Mouse (Mus musculus) kidney, postnatal 14 days (tissue): ENCODE data around the gene Micu2.
A peak's percentile ranks its signal among the peaks of the same experiment; 100 is the strongest.

Experiments
- DNase-seq: peaks from one replicate; pipeline ENCODE4 v3.0.0; 2022; ENCODE audit warnings: mixed read lengths

The Micu2 gene

GRCm38 (mm10) chr14:57890011-57890842 is 108.8 kb downstream of the Micu2 start, which contains the start of gene Zdhhc20:
Gene Zdhhc20 (minus strand): TSS chr14:57890276.
- DNase-seq = peak; percentile 97

GRCm38 (mm10) chr14:57889541-57890010 is 109.5 kb downstream of the Micu2 start:
- DNase-seq = peak; percentile 58

DNA sequence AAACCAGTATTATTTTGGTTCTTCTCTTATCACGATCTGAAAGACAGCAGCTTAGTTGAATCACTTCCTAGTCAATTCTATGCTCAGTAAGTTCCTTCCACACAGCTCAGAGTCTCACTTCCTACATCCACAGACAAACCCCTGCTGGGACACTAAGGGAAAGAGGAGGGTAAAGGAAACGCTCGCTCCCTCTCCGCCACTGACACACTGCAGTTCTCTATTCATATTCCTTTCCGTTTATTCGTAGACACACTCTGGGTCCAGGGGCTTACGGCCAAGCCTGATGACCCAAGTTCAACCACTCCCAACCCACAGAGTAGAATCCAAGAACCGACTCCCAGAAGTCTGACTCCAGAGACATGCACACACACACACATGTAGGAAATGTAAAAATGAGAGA is 111.9 kb downstream of the Micu2 start:
- peak; percentile 45 for DNase-seq

DNA sequence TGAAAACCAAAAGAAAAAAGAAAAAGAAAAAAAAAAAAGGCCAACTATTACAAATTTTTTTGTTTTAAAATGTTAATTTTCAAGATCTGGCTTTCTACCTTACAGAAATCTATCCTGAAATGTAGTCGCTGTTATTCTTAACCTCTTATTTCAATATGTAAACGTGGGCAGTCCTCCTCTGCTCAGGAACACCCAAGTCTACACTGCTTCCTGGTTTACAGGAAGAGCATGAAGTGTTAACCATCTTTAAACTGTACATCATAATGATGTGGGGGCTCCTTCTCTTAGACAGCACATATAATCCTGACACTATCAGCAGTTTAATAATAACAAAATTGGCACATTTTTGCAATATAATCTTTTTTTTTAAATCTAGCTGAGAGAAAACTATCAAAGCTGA is 113.0 kb downstream of the Micu2 start:
- DNase-seq = no peak

DNA sequence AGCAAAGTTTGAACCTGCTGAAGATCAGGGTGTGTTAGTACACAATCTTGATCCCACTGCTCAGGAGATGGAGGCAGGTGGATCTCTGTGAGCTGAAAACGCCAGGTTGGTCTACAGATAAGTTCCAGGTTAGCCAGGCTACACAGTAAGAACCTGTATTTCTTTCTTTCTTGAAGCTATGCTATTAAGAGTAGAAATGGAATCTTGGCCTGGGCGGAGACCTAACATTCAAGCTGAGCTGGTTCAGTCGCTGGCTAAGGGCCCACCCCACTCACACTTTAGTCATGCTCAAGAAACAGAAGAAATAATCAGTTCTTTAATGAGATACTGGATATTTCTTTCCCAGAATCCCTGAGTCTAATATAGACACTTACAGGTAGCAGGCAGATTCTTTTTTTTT is 115.7 kb downstream of the Micu2 start:
- DNase-seq = peak; percentile 24

DNA sequence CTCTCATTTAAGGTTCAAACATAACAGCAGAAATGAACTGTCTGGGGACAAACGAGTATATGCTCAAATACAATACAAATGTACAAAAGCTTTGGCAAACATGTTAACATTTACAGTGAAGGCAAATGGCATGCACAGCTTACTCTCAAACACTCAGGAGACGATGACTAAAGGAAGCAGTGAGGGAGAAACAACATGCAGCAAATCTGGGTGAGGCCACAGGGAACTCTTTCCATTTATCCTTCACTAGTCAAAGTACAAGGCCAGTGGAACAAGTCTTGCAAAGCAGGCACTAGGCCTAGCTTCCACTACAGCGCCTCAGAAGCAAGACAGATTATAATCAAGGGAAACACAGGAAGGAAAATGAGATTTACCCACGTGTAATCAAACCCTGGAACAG is 116.3 kb downstream of the Micu2 start:
- no peak for DNase-seq

- peak; percentile 71 for DNase-seq
Observed at GRCm38 (mm10) chr14:57881793-57882192, 117.3 kb downstream of the Micu2 start.

- no peak for DNase-seq
Observed at GRCm38 (mm10) chr14:57881074-57881473, 118.0 kb downstream of the Micu2 start.

DNA sequence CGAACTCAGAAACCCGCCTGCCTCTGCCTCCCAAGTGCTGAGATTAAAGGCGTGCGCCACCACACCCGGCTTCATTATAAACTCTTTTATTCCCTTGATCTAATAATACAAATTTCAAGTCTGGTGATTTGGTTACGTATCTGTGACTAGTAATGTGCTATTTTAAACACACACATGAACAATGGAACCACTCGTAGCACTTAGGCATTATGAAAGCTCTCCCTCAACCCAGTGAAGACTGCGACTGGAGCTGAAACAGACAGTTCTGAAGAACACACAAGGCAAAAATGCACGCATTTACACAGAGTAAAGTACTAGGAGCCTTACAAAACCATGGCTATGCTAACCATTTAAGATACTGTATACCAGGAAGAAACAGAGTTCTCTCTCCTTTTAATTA is 121.1 kb downstream of the Micu2 start:
- no peak for DNase-seq

- no peak for DNase-seq
Observed at GRCm38 (mm10) chr14:57866676-57867276, 132.3 kb downstream of the Micu2 start.
